Mouse (Mus musculus) neural tube, embryonic 12.5 days (tissue): Measurements from ENCODE around the gene Tmem178b. TPM values are rescaled to one million over a fixed set of nuclear protein-coding genes. Genes with fewer than 3 reads are reported as not detected.

Experiments
- ATAC-seq: fragments of 200-750 bp; cut with Nextera tagmentation; 2 replicates; pipeline ENCODE4 v1.8.0; 2017; ENCODE audit warnings: low read depth, mild to moderate bottlenecking, moderate TSS enrichment, moderate library complexity; ENCODE audit not compliant: low FRiP score
- H3K27ac ChIP-seq: fragments of 300-500 bp; sonication (generic); 2 replicates; pipeline ENCODE4 v1.5.1; 2016
- H3K27me3 ChIP-seq: fragments of 300-500 bp; sonication (generic); replicated peaks from 2 replicates; pipeline ENCODE4 v1.6.1; 2016; ENCODE audit warnings: mild to moderate bottlenecking
- H3K36me3 ChIP-seq: fragments of 300-500 bp; sonication (generic); 2 replicates; pipeline ENCODE4 v1.6.1; 2016; ENCODE audit warnings: mild to moderate bottlenecking
- H3K4me1 ChIP-seq: fragments of 300-500 bp; sonication (generic); 2 replicates; pipeline ENCODE4 v1.6.1; 2016
- H3K4me2 ChIP-seq: fragments of 300-500 bp; sonication (generic); replicated peaks from 2 replicates; pipeline ENCODE4 v1.6.1; 2016; ENCODE audit warnings: mild to moderate bottlenecking
- H3K4me3 ChIP-seq: fragments of 300-500 bp; sonication (generic); 2 replicates; pipeline ENCODE4 v1.5.1; 2016
- H3K9ac ChIP-seq: fragments of 300-500 bp; sonication (generic); 2 replicates; pipeline ENCODE4 v1.6.1; 2016; ENCODE audit warnings: mild to moderate bottlenecking
- H3K9me3 ChIP-seq: fragments of 300-500 bp; sonication (generic); 2 replicates; pipeline ENCODE4 v1.6.1; 2016; ENCODE audit warnings: mild to moderate bottlenecking
- WGBS: fragments of 180-500 bp; shearing (Covaris S2); methylation state at CpG from one replicate; pipeline ENCODE4 v1.1.7; 2016; 5-methylcytosine and 5-hydroxymethylcytosine counted together
- polyA plus RNA-seq: library from polyadenylated mRNA; unstranded; fragments of >200 nt; fragmentation: Nextera tagmentation; extraction: Ambion mirVana; gene quantifications from 2 replicates; pipeline ENCODE4 v1.2.1, GENCODE M21; 2016

The Tmem178b gene
- polyA plus RNA-seq, 1 experiment from 2014 or later: 19.5 TPM

- 0 out of 2 replicates have a peak, but pooled peaks cover 4% of the 10 kb centered on the region for H3K9me3 ChIP-seq
- no peak overlapping the region for H3K4me2 ChIP-seq
- H3K27ac ChIP-seq: no peak overlapping the region
- H3K9ac ChIP-seq: no peak overlapping the region
- 78% methylated on average over 3 of the region's 3 CpGs for WGBS
- no peak for ATAC-seq
- H3K36me3 ChIP-seq: no peaks in the 10 kb centered on the region
- H3K4me3 ChIP-seq: no peak overlapping the region
- H3K4me1 ChIP-seq: no peaks in the 10 kb centered on the region; the same call in 1 of the 2 replicates
- no peaks in the 10 kb centered on the region for H3K27me3 ChIP-seq
Measured at GRCm38 (mm10) chr6:39890811-39891210, 17.7 kb downstream of the Tmem178b start.

- Histone ChIP-seq H3K9ac (no peak overlapping the region), H3K4me1 (peaks cover 7% of the 10 kb centered on the region; the same call in 1 of the 2 replicates), H3K4me3 (no peak overlapping the region), H3K36me3 (no peaks in the 10 kb centered on the region), H3K27me3 (no peaks in the 10 kb centered on the region), H3K9me3 (no peaks in the 10 kb centered on the region), H3K4me2 (no peak overlapping the region), H3K27ac (no peak overlapping the region)
- no peak for ATAC-seq
- WGBS: 32% methylated on average over 3 of the region's 3 CpGs
Measured at GRCm38 (mm10) chr6:39896500-39896899, 23.4 kb downstream of the Tmem178b start.

GRCm38 (mm10) chr6:39899231-39899630 lies 26.2 kb downstream of the Tmem178b start:
- Histone ChIP-seq H3K4me3 (no peak overlapping the region), H3K27ac (no peak overlapping the region), H3K4me2 (no peak overlapping the region), H3K4me1 (peaks cover 19% of the 10 kb centered on the region), H3K9me3 (no peaks in the 10 kb centered on the region), H3K27me3 (no peaks in the 10 kb centered on the region), H3K9ac (no peak overlapping the region), H3K36me3 (no peaks in the 10 kb centered on the region)
- 60% methylated on average over 4 of the region's 4 CpGs for WGBS
- no peak for ATAC-seq

GRCm38 (mm10) chr6:39903220-39903773 lies 30.2 kb downstream of the Tmem178b start:
- H3K4me2 ChIP-seq: peak overlapping the region; percentile 22; the same call in 1 of the 2 replicates
- no peaks in the 10 kb centered on the region for H3K27me3 ChIP-seq
- 20% methylated on average over 6 of the region's 6 CpGs for WGBS
- no peaks in the 10 kb centered on the region for H3K36me3 ChIP-seq
- peak; percentile 74 for ATAC-seq
- H3K27ac ChIP-seq: no peak overlapping the region; the same call in 1 of the 2 replicates
- H3K9ac ChIP-seq: no peak overlapping the region
- H3K4me1 ChIP-seq: peaks cover 11% of the 10 kb centered on the region
- H3K4me3 ChIP-seq: no peak overlapping the region
- no peaks in the 10 kb centered on the region for H3K9me3 ChIP-seq

GRCm38 (mm10) chr6:39903845-39904244 lies 30.8 kb downstream of the Tmem178b start:
- H3K27me3 ChIP-seq: no peaks in the 10 kb centered on the region
- peak; percentile 58; the same call in 1 of the 2 replicates for ATAC-seq
- no peak overlapping the region for H3K4me3 ChIP-seq
- peaks cover 11% of the 10 kb centered on the region for H3K4me1 ChIP-seq
- no peak overlapping the region for H3K9ac ChIP-seq
- H3K4me2 ChIP-seq: peak overlapping the region; percentile 22; the same call in 1 of the 2 replicates
- no peaks in the 10 kb centered on the region for H3K36me3 ChIP-seq
- no peaks in the 10 kb centered on the region for H3K9me3 ChIP-seq
- no peak overlapping the region; the same call in 1 of the 2 replicates for H3K27ac ChIP-seq
- WGBS: 47% methylated on average over 11 of the region's 11 CpGs

GRCm38 (mm10) chr6:39914956-39915355 lies 41.9 kb downstream of the Tmem178b start:
- H3K4me3 ChIP-seq: no peak overlapping the region
- 51% methylated on average over 8 of the region's 8 CpGs for WGBS
- no peak for ATAC-seq

GRCm38 (mm10) chr6:39915636-39916281 lies 42.7 kb downstream of the Tmem178b start:
- H3K27me3 ChIP-seq: no peaks in the 10 kb centered on the region
- H3K36me3 ChIP-seq: no peaks in the 10 kb centered on the region
- H3K9ac ChIP-seq: no peak overlapping the region
- H3K27ac ChIP-seq: no peak overlapping the region
- 92% methylated on average over 2 of the region's 2 CpGs for WGBS
- no peak for ATAC-seq
- H3K4me3 ChIP-seq: no peak overlapping the region
- H3K4me2 ChIP-seq: no peak overlapping the region
- H3K9me3 ChIP-seq: no peaks in the 10 kb centered on the region
- H3K4me1 ChIP-seq: peaks cover 5% of the 10 kb centered on the region; the same call in 1 of the 2 replicates

More at GRCm38 (mm10) chr6:39914956-39915355, 41.9 kb downstream of the Tmem178b start:
- H3K4me2 ChIP-seq: no peak overlapping the region
- no peak overlapping the region for H3K9ac ChIP-seq
- no peaks in the 10 kb centered on the region for H3K9me3 ChIP-seq
- H3K27ac ChIP-seq: no peak overlapping the region
- H3K36me3 ChIP-seq: no peaks in the 10 kb centered on the region
- H3K4me1 ChIP-seq: peaks cover 5% of the 10 kb centered on the region; the same call in 1 of the 2 replicates
- H3K27me3 ChIP-seq: no peaks in the 10 kb centered on the region

- H3K9me3 ChIP-seq: no peaks in the 10 kb centered on the region
- WGBS: 84% methylated on average over 4 of the region's 4 CpGs
- no peak for ATAC-seq
- no peaks in the 10 kb centered on the region for H3K36me3 ChIP-seq
- H3K4me1 ChIP-seq: peaks cover 5% of the 10 kb centered on the region; the same call in 1 of the 2 replicates
- no peaks in the 10 kb centered on the region for H3K27me3 ChIP-seq
- H3K9ac ChIP-seq: no peak overlapping the region
- no peak overlapping the region for H3K4me3 ChIP-seq
- H3K4me2 ChIP-seq: no peak overlapping the region
- H3K27ac ChIP-seq: no peak overlapping the region
Measured at GRCm38 (mm10) chr6:39916514-39916913, 43.4 kb downstream of the Tmem178b start.

GRCm38 (mm10) chr6:39917242-39917641 lies 44.2 kb downstream of the Tmem178b start:
- ATAC-seq: peak; percentile 65
- no peaks in the 10 kb centered on the region for H3K9me3 ChIP-seq
- H3K36me3 ChIP-seq: no peaks in the 10 kb centered on the region
- no peak overlapping the region for H3K27ac ChIP-seq
- WGBS: 36% methylated on average over 8 of the region's 8 CpGs
- H3K4me1 ChIP-seq: peaks cover 5% of the 10 kb centered on the region; the same call in 1 of the 2 replicates
- no peaks in the 10 kb centered on the region for H3K27me3 ChIP-seq
- H3K4me3 ChIP-seq: no peak overlapping the region
- no peak overlapping the region for H3K4me2 ChIP-seq
- H3K9ac ChIP-seq: no peak overlapping the region

- ATAC-seq: no peak
- H3K36me3 ChIP-seq: no peaks in the 10 kb centered on the region
- no peaks in the 10 kb centered on the region for H3K27me3 ChIP-seq
- no peak overlapping the region for H3K9ac ChIP-seq
- peaks cover 5% of the 10 kb centered on the region; the same call in 1 of the 2 replicates for H3K4me1 ChIP-seq
- H3K27ac ChIP-seq: no peak overlapping the region
- H3K9me3 ChIP-seq: no peaks in the 10 kb centered on the region
- WGBS: 85% methylated on average over 6 of the region's 6 CpGs
- H3K4me3 ChIP-seq: no peak overlapping the region
- H3K4me2 ChIP-seq: no peak overlapping the region
Measured at GRCm38 (mm10) chr6:39917729-39918128, 44.7 kb downstream of the Tmem178b start.

- no peak overlapping the region for H3K4me3 ChIP-seq
- H3K9me3 ChIP-seq: no peaks in the 10 kb centered on the region
- no peak overlapping the region for H3K27ac ChIP-seq
- H3K27me3 ChIP-seq: no peaks in the 10 kb centered on the region
- 80% methylated on average over 6 of the region's 6 CpGs for WGBS
- ATAC-seq: no peak
- no peak overlapping the region for H3K4me2 ChIP-seq
- H3K9ac ChIP-seq: no peak overlapping the region
- H3K36me3 ChIP-seq: no peaks in the 10 kb centered on the region
- peaks cover 5% of the 10 kb centered on the region; the same call in 1 of the 2 replicates for H3K4me1 ChIP-seq
Measured at GRCm38 (mm10) chr6:39919011-39919709, 46.1 kb downstream of the Tmem178b start.

GRCm38 (mm10) chr6:39926442-39926841 lies 53.4 kb downstream of the Tmem178b start:
- no peak overlapping the region for H3K9ac ChIP-seq
- no peak for ATAC-seq
- H3K27ac ChIP-seq: no peak overlapping the region
- 84% methylated on average over 10 of the region's 10 CpGs for WGBS
- no peaks in the 10 kb centered on the region for H3K9me3 ChIP-seq
- no peaks in the 10 kb centered on the region for H3K4me1 ChIP-seq
- no peaks in the 10 kb centered on the region for H3K27me3 ChIP-seq
- no peak overlapping the region for H3K4me3 ChIP-seq
- no peaks in the 10 kb centered on the region; the same call in 1 of the 2 replicates for H3K36me3 ChIP-seq
- no peak overlapping the region for H3K4me2 ChIP-seq
